Mouse (Mus musculus) stomach, embryonic 16.5 days (tissue): ENCODE data around the gene Gm21970. TPM values are rescaled to one million over a fixed set of nuclear protein-coding genes. Genes with fewer than 3 reads are reported as not detected.

Experiments used
- ATAC-seq: fragments of 200-750 bp; cut with Nextera tagmentation; 2 replicates; pipeline ENCODE4 v1.8.0; 2017; ENCODE audit warnings: moderate number of reproducible peaks, moderate TSS enrichment; ENCODE audit not compliant: insufficient read depth, low FRiP score
- H3K27ac ChIP-seq: fragments of 300-500 bp; sonication (generic); 2 replicates; pipeline ENCODE4 v1.5.1; 2014; ENCODE audit warnings: low read length
- H3K27me3 ChIP-seq: fragments of 300-500 bp; sonication (generic); 2 replicates; pipeline ENCODE4 v1.6.1; 2014; ENCODE audit warnings: low read length, control low read depth, mixed read lengths; ENCODE audit not compliant: control insufficient read depth, insufficient read depth
- H3K36me3 ChIP-seq: fragments of 300-500 bp; sonication (generic); 2 replicates; pipeline ENCODE4 v1.6.1; 2014; ENCODE audit warnings: low read length; ENCODE audit not compliant: control insufficient read depth, insufficient read depth
- H3K4me1 ChIP-seq: fragments of 300-500 bp; sonication (generic); 2 replicates; pipeline ENCODE4 v1.6.1; 2014; ENCODE audit warnings: low read length, control low read depth, mixed read lengths; ENCODE audit not compliant: control insufficient read depth, insufficient read depth
- H3K4me2 ChIP-seq: fragments of 300-500 bp; sonication (generic); 2 replicates; pipeline ENCODE4 v1.6.1; 2014; ENCODE audit warnings: low read depth, low read length, mixed read lengths
- H3K4me3 ChIP-seq: fragments of 300-500 bp; sonication (generic); replicated peaks from 2 replicates; pipeline ENCODE4 v1.5.1; 2014; ENCODE audit warnings: mild to moderate bottlenecking, low read length
- H3K9ac ChIP-seq: fragments of 300-500 bp; sonication (generic); 2 replicates; pipeline ENCODE4 v1.6.1; 2014; ENCODE audit warnings: low read length
- H3K9me3 ChIP-seq: fragments of 300-500 bp; sonication (generic); replicated peaks from 2 replicates; pipeline ENCODE4 v1.6.1; 2016; ENCODE audit warnings: low read length, control low read depth; ENCODE audit not compliant: control insufficient read depth
- WGBS: fragments of 180-500 bp; shearing (Covaris S2); extraction: QIAGEN DNeasy Blood & Tissue Kit; methylation state at CpG from one replicate; pipeline ENCODE4 v1.1.7; 2014; 5-methylcytosine and 5-hydroxymethylcytosine counted together
- polyA plus RNA-seq: library from polyadenylated mRNA; unstranded; fragments of >200 nt; fragmentation: Nextera tagmentation; extraction: Ambion mirVana; gene quantifications from 2 replicates; pipeline ENCODE4 v1.2.1, GENCODE M21; 2015

The Gm21970 gene
- polyA plus RNA-seq, 1 experiment from 2014 or later = not detected

GRCm38 (mm10) chr16:91363483-91363882, 28.0 kb upstream of the Gm21970 start:
- WGBS = 21% methylated on average over 3 of the region's 3 CpGs
- ATAC-seq = peak; percentile 54; the same call in 1 of the 2 replicates
- Histone ChIP-seq H3K27ac (peak overlapping the region; percentile 79), H3K4me3 (no peak overlapping the region), H3K4me2 (0 out of 2 replicates have a peak overlapping the region, but pooled peaks have one; percentile 9), H3K4me1 (peaks cover 22% of the 10 kb centered on the region), H3K9ac (no peak overlapping the region), H3K9me3 (no peaks in the 10 kb centered on the region), H3K36me3 (no peaks in the 10 kb centered on the region), H3K27me3 (no peaks in the 10 kb centered on the region)

- peaks cover 22% of the 10 kb centered on the region for H3K4me1 ChIP-seq
- no peak for ATAC-seq
- no peak overlapping the region for H3K4me2 ChIP-seq
- no peaks in the 10 kb centered on the region for H3K27me3 ChIP-seq
- no peak overlapping the region for H3K4me3 ChIP-seq
- no peaks in the 10 kb centered on the region for H3K9me3 ChIP-seq
- no peak overlapping the region for H3K9ac ChIP-seq
- no peaks in the 10 kb centered on the region for H3K36me3 ChIP-seq
- peak overlapping the region; percentile 26; the same call in 1 of the 2 replicates for H3K27ac ChIP-seq
Observed at GRCm38 (mm10) chr16:91366567-91366966, 25.0 kb upstream of the Gm21970 start.

- no peaks in the 10 kb centered on the region for H3K27me3 ChIP-seq
- ATAC-seq = no peak
- H3K27ac ChIP-seq = peak overlapping the region; percentile 26; the same call in 1 of the 2 replicates
- no peak overlapping the region for H3K4me2 ChIP-seq
- H3K4me3 ChIP-seq = no peak overlapping the region
- no peaks in the 10 kb centered on the region for H3K36me3 ChIP-seq
- no peaks in the 10 kb centered on the region for H3K9me3 ChIP-seq
- 77% methylated on average over 2 of the region's 2 CpGs for WGBS
- no peak overlapping the region for H3K9ac ChIP-seq
- H3K4me1 ChIP-seq = peaks cover 21% of the 10 kb centered on the region
Observed at GRCm38 (mm10) chr16:91367066-91367465, 24.5 kb upstream of the Gm21970 start.

GRCm38 (mm10) chr16:91372577-91373472, 18.7 kb upstream of the Gm21970 start, which contains the start of gene Ifnar2:
Ifnar2 (plus strand) TSS chr16:91372783.
- Histone ChIP-seq H3K9ac (peak within 1 kb of the TSS; percentile 95), H3K27ac (peak within 1 kb of the TSS; percentile 94), H3K4me2 (peak within 1 kb of the TSS; percentile 73), H3K36me3 (no peaks in the 10 kb centered on the region), H3K4me1 (peaks cover 9% of the 10 kb centered on the region), H3K9me3 (no peaks in the 10 kb centered on the region), H3K4me3 (peak within 1 kb of the TSS; percentile 86), H3K27me3 (no peaks in the 10 kb centered on the region)
- WGBS = under 1% methylated on average over 62 of the region's 62 CpGs
- peak; percentile 91 for ATAC-seq

- ATAC-seq = no peak
Observed at GRCm38 (mm10) chr16:91373473-91374252, 17.9 kb upstream of the Gm21970 start.

GRCm38 (mm10) chr16:91374253-91374634, 17.3 kb upstream of the Gm21970 start:
- Histone ChIP-seq H3K36me3 (no peaks in the 10 kb centered on the region), H3K4me1 (peaks cover 21% of the 10 kb centered on the region), H3K27ac (no peak overlapping the region), H3K4me3 (peak overlapping the region; percentile 86), H3K9me3 (no peaks in the 10 kb centered on the region), H3K9ac (no peak overlapping the region), H3K4me2 (peak overlapping the region; percentile 73), H3K27me3 (no peaks in the 10 kb centered on the region)
- no peak for ATAC-seq
- 75% methylated on average over 3 of the region's 3 CpGs for WGBS

More at GRCm38 (mm10) chr16:91373473-91374252, 17.9 kb upstream of the Gm21970 start:
- no peaks in the 10 kb centered on the region for H3K36me3 ChIP-seq
- peak overlapping the region; percentile 94 for H3K27ac ChIP-seq
- H3K9me3 ChIP-seq = no peaks in the 10 kb centered on the region
- H3K4me2 ChIP-seq = peak overlapping the region; percentile 73
- no peaks in the 10 kb centered on the region for H3K27me3 ChIP-seq
- 32% methylated on average over 13 of the region's 13 CpGs for WGBS
- peak overlapping the region; percentile 86 for H3K4me3 ChIP-seq
- peaks cover 16% of the 10 kb centered on the region for H3K4me1 ChIP-seq
- peak overlapping the region; percentile 95 for H3K9ac ChIP-seq

GRCm38 (mm10) chr16:91376701-91377100, 14.8 kb upstream of the Gm21970 start:
- Histone ChIP-seq H3K36me3 (no peaks in the 10 kb centered on the region), H3K4me1 (peaks cover 22% of the 10 kb centered on the region), H3K27me3 (no peaks in the 10 kb centered on the region), H3K27ac (peak overlapping the region; percentile 30; the same call in 1 of the 2 replicates), H3K9ac (no peak overlapping the region; the same call in 1 of the 2 replicates), H3K9me3 (no peaks in the 10 kb centered on the region), H3K4me2 (no peak overlapping the region), H3K4me3 (no peak overlapping the region)
- WGBS = 82% methylated on average over 10 of the region's 10 CpGs
- ATAC-seq = no peak

GRCm38 (mm10) chr16:91378431-91378986, 13.0 kb upstream of the Gm21970 start:
- no peak overlapping the region for H3K4me3 ChIP-seq

More at GRCm38 (mm10) chr16:91378431-91378986, 13.0 kb upstream of the Gm21970 start:
- Histone ChIP-seq H3K4me1 (peaks cover 17% of the 10 kb centered on the region), H3K36me3 (no peaks in the 10 kb centered on the region), H3K9me3 (no peaks in the 10 kb centered on the region), H3K27me3 (no peaks in the 10 kb centered on the region), H3K4me2 (0 out of 2 replicates have a peak overlapping the region, but pooled peaks have one; percentile 11), H3K9ac (no peak overlapping the region), H3K27ac (0 out of 2 replicates have a peak overlapping the region, but pooled peaks have one; percentile 13)
- no peak for ATAC-seq
- 46% methylated on average over 17 of the region's 17 CpGs for WGBS
